Mouse (Mus musculus): ENCODE data around the gene Klf16.

Klf16 gene

DNA sequence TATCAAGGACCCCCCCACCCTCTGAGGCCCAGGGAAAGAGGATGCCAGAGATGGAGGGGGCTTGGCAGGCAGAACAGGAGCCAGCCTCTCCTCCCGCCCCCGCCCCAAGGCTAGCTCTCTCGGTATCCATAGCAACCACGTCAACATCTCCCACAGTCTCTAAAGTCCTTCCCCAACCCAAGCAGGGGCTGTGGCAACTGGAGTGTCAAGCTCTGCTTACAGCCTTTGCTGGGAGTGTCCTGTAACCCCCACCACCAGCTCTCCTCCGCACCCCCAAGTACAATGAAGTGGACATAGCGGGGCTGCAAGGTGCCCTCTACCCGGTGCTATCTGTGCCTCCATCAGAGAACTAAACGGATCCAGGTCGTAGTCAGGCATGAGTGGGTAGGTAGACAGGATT lies 3.2 kb downstream of the Klf16 start:
- DNase-seq, result peak; percentile 46 to 50

DNA sequence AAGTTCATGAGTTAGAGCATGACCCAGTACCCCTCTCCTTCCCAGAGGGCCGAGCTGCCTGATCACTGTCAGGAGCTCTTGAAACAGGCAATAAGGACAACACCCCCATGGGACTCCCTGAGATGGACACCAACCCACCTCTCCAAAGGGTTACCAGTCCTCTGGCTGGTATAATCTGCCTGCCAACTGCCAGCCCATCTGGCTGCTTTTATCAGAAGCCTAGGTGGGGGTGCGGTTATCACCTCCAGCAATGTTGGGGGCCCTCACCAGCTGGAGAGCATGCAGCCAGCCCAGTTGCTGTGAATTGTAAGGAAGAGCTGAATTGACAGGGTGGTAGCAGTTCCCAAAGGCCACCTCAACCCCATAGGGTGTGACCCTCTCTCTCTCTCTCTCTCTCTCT lies 4.6 kb downstream of the Klf16 start:
- DNase-seq, result peak; percentile 36 to 49

DNA sequence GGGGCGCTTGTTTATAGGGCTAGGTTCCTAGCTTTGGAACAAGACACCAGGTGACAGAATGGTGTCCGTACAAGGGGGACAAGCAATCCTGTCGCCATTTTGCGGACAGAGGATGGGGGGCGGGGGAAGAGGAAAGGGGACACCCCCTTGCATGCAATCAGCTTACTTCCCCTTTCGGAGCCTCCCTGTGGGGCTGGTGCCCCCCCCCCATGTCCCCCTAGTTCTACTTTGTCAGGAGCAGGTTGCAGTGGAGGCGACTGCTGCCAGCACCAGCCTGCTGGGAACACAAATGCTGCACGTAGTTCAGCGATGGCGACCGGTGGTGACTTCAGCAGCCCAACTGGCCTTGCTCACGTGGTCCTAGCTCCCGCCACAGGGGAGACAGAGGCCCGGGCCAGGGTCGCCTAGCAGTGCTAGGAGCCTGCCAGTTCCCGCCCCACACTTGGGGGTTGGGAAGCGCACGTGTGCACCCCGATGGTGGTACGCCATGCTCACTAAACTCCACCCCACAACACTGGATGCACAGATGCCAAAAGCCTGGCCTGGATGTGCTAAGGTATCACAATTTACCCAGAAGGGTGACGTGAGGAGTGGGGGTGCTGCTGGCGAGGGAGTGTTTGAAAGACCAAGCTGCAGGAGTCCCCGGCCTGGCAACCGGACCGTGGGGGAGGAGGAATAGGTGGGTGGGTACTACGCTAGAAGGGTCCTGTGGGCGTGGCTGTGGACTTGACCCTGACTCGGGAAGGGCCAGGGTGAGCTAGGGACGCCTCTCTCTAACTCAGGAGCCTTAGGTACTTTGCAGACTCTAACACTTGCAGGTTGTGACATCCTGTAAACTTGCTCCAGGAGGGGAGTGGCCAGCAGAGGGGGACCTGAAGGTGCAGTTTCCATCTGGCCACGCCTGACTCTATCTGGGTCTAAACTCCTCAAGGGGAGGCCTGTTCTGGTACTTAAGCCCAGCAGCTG lies 6.0 kb downstream of the Klf16 start:
- DNase-seq, result peak; percentile 84 to 87

DNA sequence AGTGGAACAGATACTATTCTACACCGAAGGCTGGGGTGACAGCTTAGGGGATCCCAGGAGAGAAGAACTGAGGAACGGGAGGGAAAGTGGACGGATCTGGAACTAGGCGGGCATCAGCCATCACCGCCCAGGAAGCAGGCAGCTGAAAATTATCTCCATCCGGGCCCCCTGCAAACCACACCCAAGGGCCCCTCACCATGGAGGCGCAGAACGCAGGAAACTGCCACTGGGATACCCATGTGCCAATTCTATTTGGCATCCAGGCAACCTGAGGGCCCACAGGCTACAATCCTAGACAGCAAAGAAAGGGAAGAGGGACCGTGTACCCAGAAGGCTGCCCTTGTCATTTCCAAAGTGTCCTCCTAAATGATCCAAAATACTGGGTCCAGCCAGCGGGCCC lies 6.7 kb downstream of the Klf16 start:
- peak in 1 of 2 experiments; percentile 24 for DNase-seq

GRCm38 (mm10) chr10:80569664-80570066 lies 7.5 kb downstream of the Klf16 start:
- DNase-seq, result peak; percentile 39 to 46

DNA sequence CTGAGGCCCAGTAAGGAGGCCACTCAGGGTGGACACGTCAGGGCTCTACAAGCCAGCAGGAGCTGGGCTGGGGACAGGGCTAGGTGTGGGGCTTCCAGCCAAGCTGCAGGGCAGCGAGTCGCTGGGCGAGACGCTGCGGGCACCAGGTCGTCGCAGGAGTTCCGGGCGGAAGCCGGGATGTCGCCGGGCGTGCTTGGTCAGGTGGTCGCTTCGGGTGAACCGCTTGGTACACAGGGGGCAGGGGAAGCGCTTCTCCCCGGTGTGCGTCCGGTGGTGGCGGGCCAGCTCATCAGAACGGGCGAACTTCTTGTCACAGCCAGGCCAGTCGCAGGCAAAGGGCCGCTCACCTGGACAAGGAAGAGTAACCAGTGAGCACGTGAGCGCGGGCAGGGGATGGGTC lies 8.2 kb downstream of the Klf16 start:
- DNase-seq, result no peak

GRCm38 (mm10) chr10:80566375-80567092 lies 10.6 kb downstream of the Klf16 start:
- peak; percentile 95 to 96 for DNase-seq

DNA sequence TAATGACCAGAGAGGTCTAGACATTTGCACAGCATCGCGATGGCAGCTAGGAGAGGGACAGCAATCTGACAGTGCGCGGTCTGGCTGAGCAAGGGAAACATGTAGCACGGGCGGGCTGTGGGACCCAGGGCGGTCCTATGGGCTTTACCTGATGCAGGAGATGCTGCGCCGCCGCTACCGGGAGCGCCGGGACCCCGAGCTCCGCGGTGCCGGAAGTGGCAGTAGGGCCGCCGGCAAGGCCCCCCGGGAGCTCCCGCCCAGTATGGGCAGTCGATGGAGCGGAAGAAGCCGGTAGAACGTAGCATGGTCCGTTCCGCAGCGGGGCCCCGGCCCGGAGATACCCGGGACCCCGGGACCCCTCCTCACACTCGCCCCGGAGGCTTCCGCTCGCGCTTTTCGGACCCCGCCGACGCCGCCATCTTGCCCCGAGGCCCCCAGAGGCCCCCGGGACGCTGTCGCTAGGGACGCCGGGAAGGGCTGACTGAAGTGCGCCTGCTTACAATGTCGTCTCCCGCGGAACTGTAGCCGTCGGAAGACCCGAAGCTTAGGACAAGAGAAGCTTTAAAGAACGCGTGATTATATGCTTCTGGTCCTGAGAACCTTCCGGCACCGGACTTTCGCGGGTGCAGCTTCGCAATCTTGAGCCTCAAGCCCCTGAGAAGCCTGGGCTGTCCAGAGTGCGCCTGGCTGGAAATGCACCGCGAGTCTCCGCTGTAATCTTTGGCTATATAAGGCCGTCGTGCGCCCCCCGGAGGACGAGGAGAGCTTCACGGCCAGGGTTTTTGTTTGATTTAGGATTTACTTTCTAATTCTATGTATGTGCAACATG lies 15.8 kb downstream of the Klf16 start, which contains the start of gene Rexo1:
TSS of gene Rexo1 (minus strand) at position 445 of the 829 bp plus-strand sequence.
- peak; percentile 95 to 96 for DNase-seq

DNA sequence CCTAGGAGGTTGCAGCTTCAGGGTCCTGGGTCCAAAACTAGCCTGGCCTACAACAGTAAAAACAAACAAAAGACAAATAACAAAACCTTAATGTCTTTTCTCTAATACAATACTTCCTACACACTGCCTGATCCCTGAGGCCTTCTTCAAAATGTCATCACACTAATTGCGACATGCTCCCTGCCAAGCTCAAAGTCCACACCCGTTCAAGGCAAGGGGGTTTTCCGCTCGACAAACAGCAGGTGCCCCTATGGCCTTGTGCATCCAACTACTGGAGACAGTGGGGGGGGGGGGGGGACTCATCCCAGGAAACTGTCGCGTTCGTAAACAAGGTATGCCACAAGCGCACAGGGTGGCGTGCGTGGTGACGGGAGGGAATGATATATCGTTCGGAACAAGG lies 16.5 kb downstream of the Klf16 start:
- DNase-seq, result no peak

- no peak for DNase-seq
These were observed 17.7 kb downstream of the Klf16 start for GRCm38 (mm10) chr10:80559431-80559830.

- DNase-seq, result peak; percentile 91 to 94
These were observed 19.7 kb downstream of the Klf16 start for GRCm38 (mm10) chr10:80557346-80557965.

- no peak for DNase-seq
These were observed 23.1 kb downstream of the Klf16 start for GRCm38 (mm10) chr10:80553997-80554396.

DNA sequence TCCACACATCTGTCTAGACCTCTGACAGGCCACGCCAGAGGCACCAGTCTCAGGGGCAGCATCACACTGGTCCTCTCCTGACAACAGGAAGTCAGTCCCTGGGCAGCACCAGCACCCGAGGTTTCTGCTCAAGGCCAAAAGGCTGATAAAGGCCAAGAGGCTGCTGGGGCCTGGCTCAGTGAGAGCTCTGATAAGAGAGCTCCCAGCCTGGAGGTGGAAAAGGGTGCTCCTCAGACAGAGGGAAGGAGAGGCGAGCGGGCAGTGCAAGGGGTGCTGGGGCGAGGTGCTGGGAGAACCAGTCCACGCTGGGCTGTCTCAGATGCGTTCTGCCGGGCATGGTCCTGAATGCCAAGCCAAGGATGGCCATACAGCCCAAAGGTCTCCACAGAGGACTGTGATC lies 23.5 kb downstream of the Klf16 start:
- DNase-seq, result no peak

DNA sequence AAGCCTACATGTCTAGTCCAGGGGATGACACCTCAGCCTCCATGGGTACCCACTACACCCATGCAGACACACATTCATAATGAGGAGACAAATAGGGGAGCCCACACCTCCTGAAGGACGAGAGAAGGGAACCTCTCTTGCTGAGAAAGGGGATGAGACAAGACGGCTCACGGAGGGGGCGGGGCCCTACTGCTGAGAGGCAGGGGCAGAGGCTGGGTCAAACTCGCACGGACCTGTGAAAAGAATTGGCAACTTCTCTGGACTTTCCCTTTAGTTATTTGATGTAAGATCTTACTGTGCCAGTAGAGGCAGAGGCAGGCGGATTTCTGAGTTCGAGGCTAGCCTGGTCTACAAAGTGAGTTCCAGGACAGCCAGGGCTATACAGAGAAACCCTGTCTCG lies 24.8 kb downstream of the Klf16 start:
- DNase-seq, result no peak

- DNase-seq, result no peak
These were observed 27.8 kb downstream of the Klf16 start for GRCm38 (mm10) chr10:80549279-80549678.

DNA sequence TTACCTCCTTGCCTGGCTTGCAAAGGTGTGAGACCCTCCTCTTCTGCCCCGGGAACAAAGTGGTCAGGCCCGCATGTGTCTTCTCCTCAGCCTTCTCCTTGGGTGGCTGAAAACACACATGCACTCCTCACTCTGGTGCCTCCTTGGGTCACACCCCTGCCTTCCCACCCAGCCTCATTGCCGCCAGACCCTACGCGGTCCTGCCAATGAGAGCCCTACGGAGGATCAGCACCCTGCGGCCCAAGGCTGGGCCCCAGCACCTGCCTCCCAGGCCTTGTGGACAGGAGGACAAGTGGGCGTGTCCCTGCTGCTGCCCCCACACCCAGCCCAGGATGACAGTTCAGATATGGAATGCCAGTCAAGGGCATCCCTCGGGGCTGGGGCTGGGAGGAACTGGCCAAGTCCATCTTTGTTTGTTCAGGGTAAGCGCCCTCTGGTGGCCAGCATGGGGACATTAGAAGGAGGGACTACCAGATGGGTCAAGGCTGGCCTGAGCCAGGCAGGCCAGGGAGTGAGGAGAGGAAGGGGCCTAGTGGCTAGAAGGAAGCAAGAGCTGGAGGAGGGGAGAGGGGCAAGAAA lies 28.6 kb downstream of the Klf16 start:
- peak; percentile 91 to 92 for DNase-seq

- DNase-seq, result no peak
These were observed 29.6 kb downstream of the Klf16 start for GRCm38 (mm10) chr10:80547539-80547938.

GRCm38 (mm10) chr10:80546945-80547344 lies 30.2 kb downstream of the Klf16 start:
- DNase-seq, result no peak

DNA sequence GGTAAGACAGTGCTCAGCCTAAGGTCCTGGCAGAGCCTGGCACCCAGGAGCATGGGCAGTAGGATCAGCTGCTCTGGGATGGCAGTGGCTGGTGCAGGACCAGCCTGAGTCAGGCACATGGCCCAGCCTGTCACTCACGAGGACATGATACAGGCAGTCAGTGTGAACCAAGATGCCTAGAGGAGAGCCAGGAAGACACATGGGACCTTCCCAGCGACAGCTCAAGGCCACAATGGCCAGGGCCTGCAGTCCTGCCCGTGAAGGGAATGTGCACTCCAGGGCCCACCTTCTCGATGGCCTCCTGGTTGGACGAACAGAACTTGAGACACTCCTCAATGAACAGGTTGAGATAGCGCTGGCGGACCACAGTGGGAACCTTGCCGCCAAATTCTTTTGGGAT lies 31.5 kb downstream of the Klf16 start:
- peak in 1 of 2 experiments; percentile 6 for DNase-seq

- peak; percentile 49 to 68 for DNase-seq
These were observed 33.2 kb downstream of the Klf16 start for GRCm38 (mm10) chr10:80543873-80544272.

DNA sequence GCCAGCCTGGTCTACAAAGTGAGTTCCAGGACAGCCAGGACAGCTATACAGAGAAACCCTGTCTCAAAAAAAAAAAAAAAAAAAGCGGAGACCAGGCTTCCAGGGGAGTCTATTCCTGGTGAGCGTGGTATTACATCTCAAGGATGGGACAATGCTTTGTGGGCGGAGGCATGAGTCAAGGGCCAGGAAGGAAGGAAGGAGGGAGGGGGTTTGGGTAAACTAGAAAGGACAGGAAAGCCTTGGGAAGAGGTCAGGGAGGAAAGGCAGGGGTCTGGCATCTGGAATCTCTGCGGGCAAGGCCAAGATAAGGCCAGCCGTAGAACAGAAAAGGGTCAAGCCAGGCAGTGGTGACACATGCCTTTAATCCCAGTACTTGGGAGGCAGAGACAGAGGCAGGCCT lies 37.6 kb downstream of the Klf16 start:
- no peak for DNase-seq
